Mouse (Mus musculus): Measurements from ENCODE around the gene Cog7.

GRCm38 (mm10) chr7:122020667-122021354 is 39.3 kb upstream of the Cog7 start, which contains the start of gene Gga2:
- TF ChIP-seq CTCF (conservative IDR thresholded peaks at IDR 0.05; ENCODE audit: insufficient read depth, insufficient read length, low read depth, low read length) (no peak), POLR2A (IDR thresholded peaks at IDR 0.05; ENCODE audit: low read depth, low read length) (peak; percentile 69)

Measured in kidney, adult 2 months (tissue).